Mouse (Mus musculus) gonadal fat pad, adult 2 months (tissue): Measurements from ENCODE around the gene Amh. TPM values are rescaled to one million over a fixed set of nuclear protein-coding genes. Genes with fewer than 3 reads are reported as not detected.
"Not testable (repeated sequence)": the region's sequence is repeated elsewhere in the genome, so short reads cannot be mapped to it uniquely, and the experiment has no call there.

Experiments
- DNase-seq: peaks from one replicate; pipeline ENCODE4 v3.0.0-alpha.2; 2012; ENCODE audit warnings: low read depth
- polyA plus RNA-seq: library from polyadenylated mRNA; depleted of rRNA; stranded (reverse); fragments of >200 nt; gene quantifications from 2 replicates; pipeline ENCODE4 v1.2.3, GENCODE M21; 2012

The Amh gene
- polyA plus RNA-seq, 1 experiment = 0.39 TPM

GRCm38 (mm10) chr10:80807057-80807627, 2.1 kb downstream of the Amh start:
- DNase-seq = no peak

GRCm38 (mm10) chr10:80808099-80808984, 3.3 kb downstream of the Amh start:
- no peak for DNase-seq

GRCm38 (mm10) chr10:80808985-80809632, 4.1 kb downstream of the Amh start:
- no peak for DNase-seq

GRCm38 (mm10) chr10:80810084-80810483, 5.0 kb downstream of the Amh start:
- no peak for DNase-seq

GRCm38 (mm10) chr10:80812391-80813041, 7.5 kb downstream of the Amh start:
- no peak for DNase-seq

GRCm38 (mm10) chr10:80813366-80813765, 8.3 kb downstream of the Amh start, which contains the start of gene Jsrp1:
TSS of gene Jsrp1 (minus strand) at chr10:80813498.
- DNase-seq = no peak

GRCm38 (mm10) chr10:80814800-80815199, 9.8 kb downstream of the Amh start:
- DNase-seq = no peak

GRCm38 (mm10) chr10:80816303-80816702, 11.3 kb downstream of the Amh start:
- not testable (repeated sequence) for DNase-seq

- DNase-seq = no peak
Observed at GRCm38 (mm10) chr10:80817164-80817563, 12.1 kb downstream of the Amh start.

GRCm38 (mm10) chr10:80817955-80818354, 12.9 kb downstream of the Amh start:
- not testable (repeated sequence) for DNase-seq

- no peak for DNase-seq
Observed at GRCm38 (mm10) chr10:80818599-80819281, 13.7 kb downstream of the Amh start.

- no peak for DNase-seq
Observed at GRCm38 (mm10) chr10:80819406-80819805, 14.4 kb downstream of the Amh start.

- no peak for DNase-seq
Observed at GRCm38 (mm10) chr10:80821991-80822390, 16.9 kb downstream of the Amh start.

GRCm38 (mm10) chr10:80822528-80822927, 17.5 kb downstream of the Amh start:
- DNase-seq = no peak

- DNase-seq = no peak
Observed at GRCm38 (mm10) chr10:80823316-80823715, 18.3 kb downstream of the Amh start.

- DNase-seq = no peak
Observed at GRCm38 (mm10) chr10:80823847-80824643, 19.0 kb downstream of the Amh start.

- DNase-seq = no peak
Observed at GRCm38 (mm10) chr10:80824827-80825226, 19.8 kb downstream of the Amh start.

GRCm38 (mm10) chr10:80826151-80827062, 21.4 kb downstream of the Amh start, which contains the start of gene Oaz1:
TSS of gene Oaz1 (plus strand) at chr10:80826656.
- peak; percentile 97 for DNase-seq

- DNase-seq = no peak
Observed at GRCm38 (mm10) chr10:80827063-80827869, 22.2 kb downstream of the Amh start.
